Mouse (Mus musculus) intestine, postnatal 0 days (tissue): Measurements from ENCODE around the gene Keap1. TPM values are rescaled to one million over a fixed set of nuclear protein-coding genes. Genes with fewer than 3 reads are reported as not detected.

Source experiments
- ATAC-seq: fragments of 200-750 bp; cut with Nextera tagmentation; 2 replicates; pipeline ENCODE4 v1.8.0; 2017; ENCODE audit warnings: mild to moderate bottlenecking, moderate TSS enrichment, moderate library complexity
- H3K27ac ChIP-seq: fragments of 300-500 bp; sonication (generic); 2 replicates; pipeline ENCODE4 v1.5.1; 2014; ENCODE audit warnings: mild to moderate bottlenecking, low read depth, low read length, moderate library complexity
- H3K27me3 ChIP-seq: fragments of 300-500 bp; sonication (generic); replicated peaks from 2 replicates; pipeline ENCODE4 v1.6.1; 2014; ENCODE audit warnings: low read length, mixed read lengths; ENCODE audit not compliant: control insufficient read depth, insufficient read depth
- H3K36me3 ChIP-seq: fragments of 300-500 bp; sonication (generic); 2 replicates; pipeline ENCODE4 v1.6.1; 2014; ENCODE audit warnings: mild to moderate bottlenecking, moderate library complexity; ENCODE audit not compliant: control insufficient read depth, insufficient read depth
- H3K4me1 ChIP-seq: fragments of 300-500 bp; sonication (generic); replicated peaks from 2 replicates; pipeline ENCODE4 v1.6.1; 2014; ENCODE audit warnings: antibody characterized with exemption, low read length, mixed read lengths; ENCODE audit not compliant: control insufficient read depth, insufficient read depth
- H3K4me2 ChIP-seq: fragments of 300-500 bp; sonication (generic); replicated peaks from 2 replicates; pipeline ENCODE4 v1.6.1; 2014; ENCODE audit warnings: low read depth, mild to moderate bottlenecking, moderate library complexity
- H3K4me3 ChIP-seq: fragments of 300-500 bp; sonication (generic); 2 replicates; pipeline ENCODE4 v1.5.1; 2014; ENCODE audit warnings: low read depth, low read length
- H3K9ac ChIP-seq: fragments of 300-500 bp; sonication (generic); 2 replicates; pipeline ENCODE4 v1.6.1; 2014; ENCODE audit warnings: mild to moderate bottlenecking, low read depth, low read length
- H3K9me3 ChIP-seq: fragments of 300-500 bp; sonication (generic); 2 replicates; pipeline ENCODE4 v1.6.1; 2016; ENCODE audit warnings: mixed run types; ENCODE audit not compliant: control insufficient read depth
- CTCF ChIP-seq: sonication (generic); IDR thresholded peaks from 2 replicates; pipeline ENCODE4 v1.5.1; 2016; ENCODE audit warnings: low read depth, mild to moderate bottlenecking, control low read depth, antibody characterized with exemption, moderate library complexity
- whole genome bisulfite sequencing: fragments of 180-500 bp; shearing (Covaris S2); extraction: QIAGEN DNeasy Blood & Tissue Kit; methylation state at CpG from one replicate; pipeline ENCODE4 v1.1.7; 2014; 5-methylcytosine and 5-hydroxymethylcytosine counted together
- polyA plus RNA-seq: library from polyadenylated mRNA; unstranded; fragments of >200 nt; fragmentation: Nextera tagmentation; extraction: Ambion mirVana; gene quantifications from 2 replicates; pipeline ENCODE4 v1.2.1, GENCODE M21; 2015

Keap1 gene
- polyA plus RNA-seq, 1 experiment from 2014 or later: 38.3 TPM

DNA sequence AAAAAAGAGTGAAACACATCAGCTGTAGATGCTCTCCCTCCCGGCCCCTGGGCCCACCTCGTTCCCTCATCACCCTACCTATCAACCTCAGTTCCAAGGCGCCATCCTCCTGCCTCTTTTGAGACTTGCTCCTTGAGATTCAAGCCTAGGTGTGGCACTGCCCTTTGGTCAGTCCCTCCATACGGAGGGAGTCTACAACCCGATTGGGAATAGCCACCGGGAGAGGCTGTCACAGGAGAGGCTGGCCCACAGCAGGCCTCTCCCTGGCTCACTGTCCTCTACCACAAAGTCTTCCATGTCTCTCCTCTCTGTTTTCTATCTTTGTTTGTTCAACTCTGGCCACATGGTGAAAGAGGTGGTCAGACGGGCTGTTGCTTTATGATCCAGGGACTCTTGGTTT lies 27.5 kb downstream of the Keap1 start:
- no peak for TF ChIP-seq CTCF
- Histone ChIP-seq H3K4me1 (no peaks in the 10 kb centered on the region; the same call in 1 of the 2 replicates), H3K4me2 (no peak overlapping the region), H3K9ac (no peak overlapping the region), H3K36me3 (0 out of 2 replicates have a peak, but pooled peaks cover under 1% of the 10 kb centered on the region), H3K27me3 (no peaks in the 10 kb centered on the region), H3K27ac (no peak overlapping the region), H3K9me3 (no peaks in the 10 kb centered on the region), H3K4me3 (no peak overlapping the region)
- 54% methylated on average over 7 of the region's 7 CpGs for WGBS
- peak; percentile 71 for ATAC-seq

DNA sequence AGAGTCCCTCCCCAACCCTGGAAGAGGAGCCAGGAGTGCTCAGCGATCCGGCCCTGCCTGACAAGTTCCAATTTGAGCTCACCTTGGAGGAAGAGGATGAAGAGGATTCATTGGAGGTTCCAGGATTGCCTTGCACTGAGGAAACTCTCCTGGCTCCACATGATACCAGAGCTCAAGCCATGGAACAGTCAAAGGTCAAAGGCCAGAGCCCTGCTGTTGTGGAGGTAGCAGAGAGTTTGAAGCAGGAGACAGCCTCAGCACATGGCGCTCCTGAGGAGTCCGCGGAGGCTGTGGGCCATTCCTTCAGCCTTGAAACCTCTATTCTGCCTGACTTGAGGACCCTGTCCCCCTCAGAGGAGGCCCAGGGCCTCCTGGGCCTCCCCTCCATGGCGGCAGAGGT lies 28.3 kb downstream of the Keap1 start:
- Histone ChIP-seq H3K4me1 (no peaks in the 10 kb centered on the region; the same call in 1 of the 2 replicates), H3K4me3 (no peak overlapping the region), H3K9me3 (no peaks in the 10 kb centered on the region), H3K27me3 (no peaks in the 10 kb centered on the region), H3K4me2 (no peak overlapping the region), H3K27ac (no peak overlapping the region), H3K9ac (no peak overlapping the region), H3K36me3 (peaks cover 8% of the 10 kb centered on the region; the same call in 1 of the 2 replicates)
- TF ChIP-seq CTCF: no peak
- no peak for ATAC-seq
- WGBS: 74% methylated on average over 6 of the region's 6 CpGs

DNA sequence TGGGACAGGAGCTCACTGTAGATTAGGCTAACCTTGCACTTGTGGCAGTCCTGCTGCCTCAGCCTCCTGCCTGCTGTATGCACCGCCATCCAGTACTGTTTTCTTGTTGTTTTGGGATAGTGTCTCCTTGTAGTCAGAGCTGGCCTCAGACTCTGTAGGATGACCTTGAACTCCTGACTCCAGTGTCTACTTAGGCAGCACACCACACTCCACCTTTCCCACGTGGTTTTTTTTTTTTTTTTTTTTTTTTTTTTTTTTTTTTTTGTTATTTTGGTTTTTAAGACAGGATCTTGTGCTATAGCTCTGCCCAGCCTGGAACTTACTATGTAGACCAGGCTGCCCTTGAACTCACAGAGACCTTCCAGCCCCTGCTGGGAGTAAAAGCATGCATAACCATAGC lies 30.5 kb downstream of the Keap1 start:
- TF ChIP-seq CTCF: no peak
- ATAC-seq: no peak
- Histone ChIP-seq H3K4me1 (no peaks in the 10 kb centered on the region; the same call in 1 of the 2 replicates), H3K9me3 (no peaks in the 10 kb centered on the region), H3K27ac (no peak overlapping the region), H3K27me3 (no peaks in the 10 kb centered on the region), H3K4me2 (no peak overlapping the region), H3K4me3 (no peak overlapping the region), H3K9ac (no peak overlapping the region), H3K36me3 (peaks cover 10% of the 10 kb centered on the region; the same call in 1 of the 2 replicates)
- WGBS: 68% methylated on average over 2 of the region's 2 CpGs

DNA sequence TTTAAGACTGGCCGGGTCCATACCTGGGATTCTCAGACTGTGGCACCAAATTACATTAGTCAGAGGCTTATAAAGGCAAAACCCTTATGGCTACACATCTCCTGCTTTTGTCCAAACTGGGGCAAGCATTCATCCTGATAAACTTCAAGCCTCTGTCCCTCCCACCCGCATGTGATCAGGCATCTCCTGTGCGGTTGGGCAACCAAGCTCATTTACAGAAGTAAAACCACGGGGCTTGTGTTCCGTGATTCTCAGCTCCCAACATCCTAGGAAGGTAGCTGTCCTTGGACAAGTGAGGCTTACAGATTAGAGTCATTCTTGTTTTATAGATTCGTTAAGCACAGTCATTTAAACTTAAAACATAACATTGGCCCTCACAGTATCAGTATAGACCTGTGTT lies 32.3 kb downstream of the Keap1 start:
- TF ChIP-seq CTCF: no peak
- Histone ChIP-seq H3K9ac (no peak overlapping the region), H3K9me3 (no peaks in the 10 kb centered on the region), H3K27ac (no peak overlapping the region), H3K27me3 (no peaks in the 10 kb centered on the region), H3K4me3 (no peak overlapping the region), H3K4me2 (no peak overlapping the region), H3K4me1 (no peaks in the 10 kb centered on the region; the same call in 1 of the 2 replicates), H3K36me3 (peaks cover 10% of the 10 kb centered on the region; the same call in 1 of the 2 replicates)
- WGBS: 78% methylated on average over 6 of the region's 6 CpGs
- ATAC-seq: no peak

DNA sequence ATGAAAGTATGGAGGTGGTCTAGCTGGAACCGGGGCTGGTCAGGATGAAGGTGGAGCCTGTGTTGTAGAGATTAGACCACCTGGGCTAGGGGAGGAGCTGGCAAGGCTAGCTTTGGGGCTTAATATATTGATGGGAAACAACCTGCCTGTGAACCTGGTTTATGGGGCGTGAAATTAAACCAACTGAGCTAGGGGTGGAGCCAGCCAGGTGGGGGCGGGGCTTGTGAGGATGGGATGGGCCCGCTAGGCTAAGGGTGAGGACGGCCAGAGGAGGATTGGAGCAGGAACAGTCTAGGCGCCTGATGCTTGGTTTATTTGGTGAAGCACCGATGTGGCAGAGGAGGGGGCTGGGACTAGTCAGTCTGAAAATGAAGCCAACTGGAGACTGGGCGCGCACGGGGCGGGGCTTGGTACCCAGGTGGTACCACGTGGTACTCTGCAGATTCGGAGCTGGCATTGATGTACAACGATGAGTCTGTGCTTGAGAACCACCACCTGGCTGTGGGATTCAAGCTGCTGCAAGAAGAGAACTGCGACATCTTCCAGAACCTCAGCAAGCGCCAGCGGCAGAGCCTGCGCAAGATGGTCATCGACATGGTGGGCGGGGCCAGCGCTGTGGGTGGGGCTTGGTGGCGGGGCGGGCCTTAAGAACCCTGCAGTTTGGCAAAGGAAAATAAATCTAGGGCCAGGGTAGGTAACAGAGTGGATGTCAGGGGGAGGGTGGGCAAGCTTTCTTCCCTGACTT lies 34.5 kb downstream of the Keap1 start:
- H3K27me3 ChIP-seq: no peaks in the 10 kb centered on the region
- H3K4me2 ChIP-seq: peak overlapping the region; percentile 65
- peaks cover 10% of the 10 kb centered on the region; the same call in 1 of the 2 replicates for H3K36me3 ChIP-seq
- 9% methylated on average over 23 of the region's 23 CpGs for WGBS
- H3K4me3 ChIP-seq: peak overlapping the region; percentile 30
- no peak for TF ChIP-seq CTCF
- H3K4me1 ChIP-seq: no peaks in the 10 kb centered on the region
- H3K9me3 ChIP-seq: no peaks in the 10 kb centered on the region
- no peak overlapping the region for H3K9ac ChIP-seq
- peak; percentile 65; the same call in 1 of the 2 replicates for ATAC-seq
- H3K27ac ChIP-seq: no peak overlapping the region

- no peak for ATAC-seq
- Histone ChIP-seq H3K27me3 (no peaks in the 10 kb centered on the region), H3K4me3 (no peak overlapping the region), H3K4me2 (no peak overlapping the region), H3K36me3 (peaks cover 10% of the 10 kb centered on the region; the same call in 1 of the 2 replicates), H3K4me1 (no peaks in the 10 kb centered on the region), H3K27ac (no peak overlapping the region), H3K9ac (no peak overlapping the region), H3K9me3 (no peaks in the 10 kb centered on the region)
- TF ChIP-seq CTCF: no peak
- WGBS: 45% methylated on average over 8 of the region's 8 CpGs
These were observed 35.0 kb downstream of the Keap1 start for GRCm38 (mm10) chr9:21204156-21204527.
